Mouse (Mus musculus) limb, embryonic 15.5 days (tissue): ENCODE data around the gene Pole. TPM values are rescaled to one million over a fixed set of nuclear protein-coding genes. Genes with fewer than 3 reads are reported as not detected.

ENCODE experiments used
- ATAC-seq: fragments of 200-750 bp; cut with Nextera tagmentation; 2 replicates; pipeline ENCODE4 v1.8.0; 2017; ENCODE audit warnings: low read depth, moderate TSS enrichment; ENCODE audit not compliant: insufficient number of reproducible peaks, low FRiP score, low TSS enrichment
- H3K27ac ChIP-seq: fragments of 300-500 bp; sonication (generic); 2 replicates; pipeline ENCODE4 v1.5.1; 2015; ENCODE audit warnings: moderate library complexity, mild to moderate bottlenecking, inconsistent platforms
- H3K27me3 ChIP-seq: fragments of 300-500 bp; sonication (generic); 2 replicates; pipeline ENCODE4 v1.6.1; 2015; ENCODE audit warnings: inconsistent platforms
- H3K36me3 ChIP-seq: fragments of 300-500 bp; sonication (generic); 2 replicates; pipeline ENCODE4 v1.6.1; 2015; ENCODE audit warnings: inconsistent platforms
- H3K4me1 ChIP-seq: fragments of 300-500 bp; sonication (generic); 2 replicates; pipeline ENCODE4 v1.6.1; 2015; ENCODE audit warnings: inconsistent platforms
- H3K4me2 ChIP-seq: fragments of 300-500 bp; sonication (generic); 2 replicates; pipeline ENCODE4 v1.6.1; 2015; ENCODE audit warnings: mild to moderate bottlenecking, inconsistent platforms
- H3K4me3 ChIP-seq: fragments of 300-500 bp; sonication (generic); 2 replicates; pipeline ENCODE4 v1.5.1; 2015; ENCODE audit warnings: mild to moderate bottlenecking, inconsistent platforms
- H3K9ac ChIP-seq: fragments of 300-500 bp; sonication (generic); 2 replicates; pipeline ENCODE4 v1.6.1; 2015; ENCODE audit warnings: inconsistent platforms
- H3K9me3 ChIP-seq: fragments of 300-500 bp; sonication (generic); 2 replicates; pipeline ENCODE4 v1.6.1; 2016; ENCODE audit warnings: inconsistent platforms
- WGBS: fragments of 180-500 bp; shearing (Covaris S2); methylation state at CpG from one replicate; pipeline ENCODE4 v1.1.7; 2015; 5-methylcytosine and 5-hydroxymethylcytosine counted together
- polyA plus RNA-seq: library from polyadenylated mRNA; unstranded; fragments of >200 nt; fragmentation: Nextera tagmentation; extraction: Ambion mirVana; gene quantifications from 2 replicates; pipeline ENCODE4 v1.2.1, GENCODE M21; 2015

Gene Pole
- polyA plus RNA-seq: 20.5 and 21.7 TPM in 2 replicates

GRCm38 (mm10) chr5:110285770-110286445 lies at the start of gene Pole, which contains the start of gene Pxmp2:
Gene Pole (plus strand): TSS chr5:110286306.
Gene Pxmp2 (minus strand): TSS chr5:110286186.
- WGBS: under 1% methylated on average over 63 of the region's 64 CpGs
- H3K27me3 ChIP-seq: peaks cover 17% of the 10 kb centered on the region
- peak within 1 kb of the TSS; percentile 77 for H3K27ac ChIP-seq
- H3K9ac ChIP-seq: peak within 1 kb of the TSS; percentile 88
- H3K4me1 ChIP-seq: peaks cover 15% of the 10 kb centered on the region
- peak; percentile 98 for ATAC-seq
- H3K4me2 ChIP-seq: peak within 1 kb of the TSS; percentile 93
- H3K4me3 ChIP-seq: peak within 1 kb of the TSS; percentile 88
- peaks cover 13% of the 10 kb centered on the region for H3K36me3 ChIP-seq
- H3K9me3 ChIP-seq: no peaks in the 10 kb centered on the region

- Histone ChIP-seq H3K27ac (no peak overlapping the region), H3K36me3 (peaks cover 81% of the 10 kb centered on the region), H3K27me3 (no peaks in the 10 kb centered on the region), H3K4me3 (no peak overlapping the region), H3K4me2 (no peak overlapping the region), H3K4me1 (no peaks in the 10 kb centered on the region), H3K9ac (no peak overlapping the region), H3K9me3 (no peaks in the 10 kb centered on the region)
- no peak for ATAC-seq
- WGBS: 85% methylated on average over 2 of the region's 2 CpGs
Measured at GRCm38 (mm10) chr5:110244091-110244490, 42.0 kb upstream of the Pole start.

- Histone ChIP-seq H3K27me3 (no peaks in the 10 kb centered on the region), H3K4me3 (no peak overlapping the region), H3K4me1 (peaks cover 5% of the 10 kb centered on the region), H3K36me3 (peaks cover 37% of the 10 kb centered on the region), H3K27ac (no peak overlapping the region), H3K9ac (no peak overlapping the region), H3K9me3 (no peaks in the 10 kb centered on the region), H3K4me2 (no peak overlapping the region)
- no peak for ATAC-seq
- 90% methylated on average over 4 of the region's 4 CpGs for WGBS
Measured at GRCm38 (mm10) chr5:110266941-110267340, 19.2 kb upstream of the Pole start.

- WGBS: under 1% methylated on average over 66 of the region's 66 CpGs
- H3K27ac ChIP-seq: peak within 1 kb of the TSS; percentile 72
- no peaks in the 10 kb centered on the region for H3K9me3 ChIP-seq
- no peaks in the 10 kb centered on the region for H3K27me3 ChIP-seq
- H3K9ac ChIP-seq: peak within 1 kb of the TSS; percentile 92
- peak within 1 kb of the TSS; percentile 97 for H3K4me3 ChIP-seq
- peak; percentile 56 for ATAC-seq
- peaks cover 5% of the 10 kb centered on the region for H3K4me1 ChIP-seq
- peak within 1 kb of the TSS; percentile 76 for H3K4me2 ChIP-seq
- peaks cover 28% of the 10 kb centered on the region for H3K36me3 ChIP-seq
Measured at GRCm38 (mm10) chr5:110269141-110270101, 16.7 kb upstream of the Pole start, which contains the start of gene Pgam5. Gene Pgam5 (minus strand): TSS chr5:110269913.

- WGBS: 92% methylated on average over 6 of the region's 6 CpGs
- H3K4me3 ChIP-seq: no peak overlapping the region
- no peak overlapping the region for H3K4me2 ChIP-seq
- ATAC-seq: no peak
- peaks cover 20% of the 10 kb centered on the region for H3K36me3 ChIP-seq
- H3K27ac ChIP-seq: no peak overlapping the region
- peaks cover 5% of the 10 kb centered on the region for H3K4me1 ChIP-seq
- H3K9me3 ChIP-seq: no peaks in the 10 kb centered on the region
- no peak overlapping the region for H3K9ac ChIP-seq
- no peaks in the 10 kb centered on the region for H3K27me3 ChIP-seq
Measured at GRCm38 (mm10) chr5:110270242-110270641, 15.9 kb upstream of the Pole start.

- no peaks in the 10 kb centered on the region for H3K27me3 ChIP-seq
- 73% methylated on average over 4 of the region's 4 CpGs for WGBS
- no peak overlapping the region for H3K4me2 ChIP-seq
- no peak for ATAC-seq
- H3K4me1 ChIP-seq: no peaks in the 10 kb centered on the region; the same call in 1 of the 2 replicates
- H3K9me3 ChIP-seq: no peaks in the 10 kb centered on the region
- no peaks in the 10 kb centered on the region for H3K36me3 ChIP-seq
- no peak overlapping the region for H3K4me3 ChIP-seq
- no peak overlapping the region for H3K9ac ChIP-seq
- H3K27ac ChIP-seq: no peak overlapping the region
Measured at GRCm38 (mm10) chr5:110274147-110274546, 12.0 kb upstream of the Pole start.

- Histone ChIP-seq H3K4me1 (no peaks in the 10 kb centered on the region), H3K9ac (no peak overlapping the region), H3K27ac (no peak overlapping the region), H3K4me3 (no peak overlapping the region), H3K4me2 (no peak overlapping the region), H3K36me3 (no peaks in the 10 kb centered on the region), H3K9me3 (no peaks in the 10 kb centered on the region), H3K27me3 (no peaks in the 10 kb centered on the region)
- WGBS: 64% methylated on average over 2 of the region's 2 CpGs
- ATAC-seq: no peak
Measured at GRCm38 (mm10) chr5:110274846-110275245, 11.3 kb upstream of the Pole start.

- Histone ChIP-seq H3K9me3 (no peaks in the 10 kb centered on the region), H3K4me2 (no peak overlapping the region), H3K27ac (no peak overlapping the region), H3K9ac (no peak overlapping the region), H3K27me3 (no peaks in the 10 kb centered on the region), H3K36me3 (no peaks in the 10 kb centered on the region), H3K4me3 (no peak overlapping the region), H3K4me1 (no peaks in the 10 kb centered on the region)
- no peak for ATAC-seq
- 74% methylated on average over 2 of the region's 2 CpGs for WGBS
Measured at GRCm38 (mm10) chr5:110276391-110276790, 9.7 kb upstream of the Pole start.

GRCm38 (mm10) chr5:110276910-110277309 lies 9.2 kb upstream of the Pole start:
- no peak overlapping the region for H3K4me3 ChIP-seq
- no peak for ATAC-seq
- H3K27ac ChIP-seq: no peak overlapping the region
- no peak overlapping the region for H3K4me2 ChIP-seq
- no peaks in the 10 kb centered on the region for H3K4me1 ChIP-seq
- no peaks in the 10 kb centered on the region for H3K27me3 ChIP-seq
- H3K9me3 ChIP-seq: no peaks in the 10 kb centered on the region
- no peaks in the 10 kb centered on the region for H3K36me3 ChIP-seq
- WGBS: 82% methylated on average over 1 of the region's 1 CpGs
- no peak overlapping the region for H3K9ac ChIP-seq

GRCm38 (mm10) chr5:110281984-110282383 lies 4.1 kb upstream of the Pole start:
- no peak for ATAC-seq
- H3K9me3 ChIP-seq: no peaks in the 10 kb centered on the region
- WGBS: 77% methylated on average over 2 of the region's 2 CpGs

GRCm38 (mm10) chr5:110284536-110284935 lies 1.6 kb upstream of the Pole start:
- Histone ChIP-seq H3K36me3 (peaks cover 5% of the 10 kb centered on the region), H3K4me3 (no peak overlapping the region), H3K4me1 (peaks cover 15% of the 10 kb centered on the region), H3K27ac (no peak overlapping the region), H3K27me3 (peaks cover 17% of the 10 kb centered on the region), H3K9ac (no peak overlapping the region), H3K9me3 (no peaks in the 10 kb centered on the region), H3K4me2 (0 out of 2 replicates have a peak overlapping the region, but pooled peaks have one; percentile 93)
- WGBS: 13% methylated on average over 4 of the region's 4 CpGs
- ATAC-seq: no peak

More at GRCm38 (mm10) chr5:110281984-110282383, 4.1 kb upstream of the Pole start:
- no peaks in the 10 kb centered on the region for H3K36me3 ChIP-seq
- H3K4me1 ChIP-seq: peaks cover 8% of the 10 kb centered on the region
- H3K4me3 ChIP-seq: no peak overlapping the region
- peaks cover 17% of the 10 kb centered on the region for H3K27me3 ChIP-seq
- no peak overlapping the region for H3K4me2 ChIP-seq
- H3K9ac ChIP-seq: no peak overlapping the region
- H3K27ac ChIP-seq: no peak overlapping the region

GRCm38 (mm10) chr5:110285156-110285555 lies 950 bp upstream of the Pole start:
- H3K9me3 ChIP-seq: no peaks in the 10 kb centered on the region
- WGBS: 5% methylated on average over 15 of the region's 15 CpGs
- no peak for ATAC-seq
- peaks cover 15% of the 10 kb centered on the region for H3K4me1 ChIP-seq
- no peak overlapping the region for H3K27ac ChIP-seq
- peak overlapping the region; percentile 88 for H3K4me3 ChIP-seq
- peaks cover 17% of the 10 kb centered on the region for H3K27me3 ChIP-seq
- H3K9ac ChIP-seq: no peak overlapping the region
- peaks cover 11% of the 10 kb centered on the region for H3K36me3 ChIP-seq
- H3K4me2 ChIP-seq: peak overlapping the region; percentile 93
